ENCODE assay signal across 8 mouse cellular contexts in genomic region chr6:113469021-113469420, GRCm38 (mm10). TPM values are rescaled to one million over a fixed set of nuclear protein-coding genes. Genes with fewer than 3 reads are reported as not detected.
DNase-seq lines count a peak whose midpoint lies in the region; ATAC-seq and TF ChIP-seq lines count a peak whose summit lies in the region.

No protein-coding gene starts in this region.

- H3K4me3 ChIP-seq in MEL (ENCODE audit: control insufficient read depth in 1 of 2, insufficient read depth in 1 of 2, low read depth in 2 of 2, low read length in 2 of 2), result no peak overlapping the region
- peak overlapping the region; percentile 39 for H3K4me3 ChIP-seq in brown adipose tissue, adult 24 weeks (ENCODE audit: insufficient read depth, low read depth, low read length)

- ATAC-seq in erythroid progenitor cell, adult 5-6 weeks (replicated peaks; ENCODE audit: low FRiP score, poor library complexity, severe bottlenecking), result peak; percentile 61

- H3K79me2 ChIP-seq in MEL (ENCODE audit: control insufficient read depth, insufficient read depth, low read length, poor library complexity), result no peaks in the 10 kb centered on the region

- TF ChIP-seq CTCF in MEL (IDR thresholded peaks at IDR 0.05 in 2 of 3, conservative IDR thresholded peaks at IDR 0.05 in 1 of 3; ENCODE audit: control insufficient read depth in 1 of 3, insufficient read depth in 1 of 3, low read depth in 2 of 3, low read length in 3 of 3, poor library complexity in 1 of 3, severe bottlenecking in 1 of 3), result peak; percentile 78 to 89 (median 86)

- H3K9ac ChIP-seq in MEL (ENCODE audit: control insufficient read depth, low read depth, low read length, poor library complexity, severe bottlenecking), result no peak overlapping the region

- H3K27ac ChIP-seq in MEL (ENCODE audit: control insufficient read depth, low read depth, low read length), result no peak overlapping the region
- no peak overlapping the region for H3K27ac ChIP-seq in brown adipose tissue, adult 24 weeks (replicated peaks; ENCODE audit: low read depth, low read length)

- no peaks in the 10 kb centered on the region for H3K27me3 ChIP-seq in MEL (ENCODE audit: control insufficient read depth in 1 of 2, insufficient read depth in 2 of 2, low read length in 2 of 2)

- no peak for TF ChIP-seq EP300 in MEL (IDR thresholded peaks at IDR 0.05; ENCODE audit: low read depth in 1 of 2, low read length in 2 of 2)

- H3K9me3 ChIP-seq in MEL (replicated peaks; ENCODE audit: insufficient read depth, low read length), result no peaks in the 10 kb centered on the region

- H3K4me1 ChIP-seq in MEL (ENCODE audit: control insufficient read depth in 1 of 2, insufficient read depth in 2 of 2, low read length in 2 of 2), result peaks cover 4 to 13% of the 10 kb centered on the region in 2 experiments; a peak in 3 of 4 replicates
- H3K4me1 ChIP-seq in brown adipose tissue, adult 24 weeks (ENCODE audit: control insufficient read depth, insufficient read depth, insufficient read length, low read length), result peaks cover 15% of the 10 kb centered on the region

- TF ChIP-seq POLR2A in MEL (IDR thresholded peaks at IDR 0.05; ENCODE audit: control insufficient read depth in 1 of 2, insufficient read depth in 1 of 2, low read depth in 1 of 2, low read length in 2 of 2, poor library complexity in 1 of 2), result no peak

- TF ChIP-seq RAD21 in MEL (IDR thresholded peaks at IDR 0.05; ENCODE audit: low read depth, low read length), result peak; percentile 79

- H3K36me3 ChIP-seq in MEL (ENCODE audit: control insufficient read depth in 1 of 2, insufficient read depth in 2 of 2, low read length in 2 of 2), result no peaks in the 10 kb centered on the region; a peak in 1 of 4 replicates

- intact Hi-C loops in heart, postnatal 14 days (cut with DNase I), result loop anchor here (5.0 kb wide), 2 partner anchors 82 to 137 kb away; partner anchors contain the start of gene Ttll3

- DNase-seq in MEL (ENCODE audit: low read depth, low spot score), result peak; percentile 79
- DNase-seq in heart, postnatal 14 days, result peak; percentile 65 to 80
- DNase-seq in kidney, postnatal 4 days, result peak; percentile 77 to 88
- peak; percentile 87 for DNase-seq in lung, postnatal 10 days
- peak; percentile 41 for DNase-seq in ovary, postnatal 10 days (ENCODE audit: low spot score)
- DNase-seq in thymus, postnatal 14 days, result peak; percentile 90

TF ChIP-seq in MEL, 35 proteins besides CTCF, POLR2A, EP300 and RAD21:
- no peak for TF ChIP-seq TCF12 (IDR thresholded peaks at IDR 0.05; ENCODE audit: low read depth, low read length)
- peak; percentile 80 for TF ChIP-seq SMC3 (IDR thresholded peaks at IDR 0.05; ENCODE audit: low read depth, low read length)
- peak; percentile 70 for TF ChIP-seq ZC3H11A (IDR thresholded peaks at IDR 0.05; ENCODE audit: low read depth, low read length)

RNA-seq across cellular contexts. Expression of gene Il17rc, which starts 2.2 kb away (rescaled TPM):
- 0.52 and 1.2 TPM in 2 replicates for total RNA-seq in MEL (2012; rRNA removed)
- polyA plus RNA-seq in MEL (2012; ENCODE audit: insufficient read depth in 1 of 2, insufficient read length in 2 of 2, low read depth in 1 of 2, low replicate concordance in 2 of 2, missing spikeins in 1 of 2), result 1 to 10 TPM in 1 of 2 experiments, not detected in 1; 1.8 TPM
- polyA plus RNA-seq in brown adipose tissue, adult 24 weeks (2012; ENCODE audit: insufficient read depth, insufficient read length, missing spikeins), result 9.0 and 10.2 TPM in 2 replicates
- not detected in 2 replicates for total RNA-seq in erythroid progenitor cell, adult 5-6 weeks (2015; ENCODE audit: low replicate concordance)
- total RNA-seq in erythroid progenitor cell, adult 5-6 weeks (2017; ENCODE audit: low replicate concordance), result not detected in 2 replicates
- 1 to 10 TPM; 8.7 to 8.9 TPM for total RNA-seq in heart, postnatal 14 days (2021)

RNA-seq across cellular contexts. Expression of gene Il17re, which starts 10.7 kb away (rescaled TPM):
- total RNA-seq in MEL (2012; rRNA removed), result 0.13 TPM in 1 of 2 replicates, not detected in the other
- not detected for polyA plus RNA-seq in MEL (2012; ENCODE audit: insufficient read depth in 1 of 2, insufficient read length in 2 of 2, low read depth in 1 of 2, low replicate concordance in 2 of 2, missing spikeins in 1 of 2)
- 5.9 and 8.7 TPM in 2 replicates for polyA plus RNA-seq in brown adipose tissue, adult 24 weeks (2012; ENCODE audit: insufficient read depth, insufficient read length, missing spikeins)
- total RNA-seq in erythroid progenitor cell, adult 5-6 weeks (2015; ENCODE audit: low replicate concordance), result not detected in 2 replicates
- total RNA-seq in erythroid progenitor cell, adult 5-6 weeks (2017; ENCODE audit: low replicate concordance), result not detected in 2 replicates
- total RNA-seq in heart, postnatal 14 days (2021), result 1 to 10 TPM; 1.2 to 1.5 TPM

RNA-seq across cellular contexts. Expression of gene Creld1, which starts 14.1 kb away (rescaled TPM):
- 4.1 and 5.9 TPM in 2 replicates for total RNA-seq in MEL (2012; rRNA removed)
- polyA plus RNA-seq in MEL (2012; ENCODE audit: insufficient read depth in 1 of 2, insufficient read length in 2 of 2, low read depth in 1 of 2, low replicate concordance in 2 of 2, missing spikeins in 1 of 2), result 10 to 100 TPM in 1 of 2 experiments, not detected in 1; 26.7 TPM
- polyA plus RNA-seq in brown adipose tissue, adult 24 weeks (2012; ENCODE audit: insufficient read depth, insufficient read length, missing spikeins), result 40.6 and 44.4 TPM in 2 replicates
- not detected in 2 replicates for total RNA-seq in erythroid progenitor cell, adult 5-6 weeks (2015; ENCODE audit: low replicate concordance)
- total RNA-seq in erythroid progenitor cell, adult 5-6 weeks (2017; ENCODE audit: low replicate concordance), result not detected in 2 replicates
- 10 to 100 TPM; 42.1 to 45.2 TPM for total RNA-seq in heart, postnatal 14 days (2021)

RNA-seq across cellular contexts. Expression of gene Jagn1, which starts 26.7 kb away (rescaled TPM):
- 82.8 and 95.6 TPM in 2 replicates for total RNA-seq in MEL (2012; rRNA removed)
- 10 to 100 TPM in 1 of 2 experiments, not detected in 1; 80.6 TPM for polyA plus RNA-seq in MEL (2012; ENCODE audit: insufficient read depth in 1 of 2, insufficient read length in 2 of 2, low read depth in 1 of 2, low replicate concordance in 2 of 2, missing spikeins in 1 of 2)
- 34.1 and 34.8 TPM in 2 replicates for polyA plus RNA-seq in brown adipose tissue, adult 24 weeks (2012; ENCODE audit: insufficient read depth, insufficient read length, missing spikeins)
- total RNA-seq in erythroid progenitor cell, adult 5-6 weeks (2015; ENCODE audit: low replicate concordance), result 11.2 and 13.0 TPM in 2 replicates
- 4.5 and 6.9 TPM in 2 replicates for total RNA-seq in erythroid progenitor cell, adult 5-6 weeks (2017; ENCODE audit: low replicate concordance)
- total RNA-seq in heart, postnatal 14 days (2021), result 10 to 100 TPM; 24.0 to 24.5 TPM

RNA-seq across cellular contexts. Expression of gene Prrt3, which starts 32.7 kb away (rescaled TPM):
- total RNA-seq in MEL (2012; rRNA removed), result 0.08 TPM in 1 of 2 replicates, not detected in the other
- polyA plus RNA-seq in MEL (2012; ENCODE audit: insufficient read depth in 1 of 2, insufficient read length in 2 of 2, low read depth in 1 of 2, low replicate concordance in 2 of 2, missing spikeins in 1 of 2), result under 1 TPM in 1 of 2 experiments, not detected in 1; 0.10 TPM
- not detected in 2 replicates for polyA plus RNA-seq in brown adipose tissue, adult 24 weeks (2012; ENCODE audit: insufficient read depth, insufficient read length, missing spikeins)
- total RNA-seq in erythroid progenitor cell, adult 5-6 weeks (2015; ENCODE audit: low replicate concordance), result not detected in 2 replicates
- not detected in 2 replicates for total RNA-seq in erythroid progenitor cell, adult 5-6 weeks (2017; ENCODE audit: low replicate concordance)
- not detected for total RNA-seq in heart, postnatal 14 days (2021)
